Mouse (Mus musculus): ENCODE data around the gene Igf2. TPM values are rescaled to one million over a fixed set of nuclear protein-coding genes. Genes with fewer than 3 reads are reported as not detected.

The Igf2 gene
- polyA plus RNA-seq, 1 experiment from 2014 or later = 457 TPM

GRCm38 (mm10) chr7:142661046-142661445, 5.6 kb downstream of the Igf2 start:
- ATAC-seq (ENCODE audit: low read depth) = no peak
- Histone ChIP-seq H3K4me2 (ENCODE audit: low read depth, low read length) (peak overlapping the region; percentile 76), H3K36me3 (ENCODE audit: control insufficient read depth, insufficient read depth, low read length) (no peaks in the 10 kb centered on the region), H3K27ac (ENCODE audit: low read length) (peak overlapping the region; percentile 87), H3K4me1 (replicated peaks; ENCODE audit: control insufficient read depth, insufficient read depth, low read length) (peaks cover 27% of the 10 kb centered on the region), H3K9me3 (ENCODE audit: control insufficient read depth, low read length) (no peaks in the 10 kb centered on the region), H3K9ac (ENCODE audit: low read length) (peak overlapping the region; percentile 80), H3K27me3 (ENCODE audit: control insufficient read depth, insufficient read depth, low read depth, low read length) (peaks cover 91% of the 10 kb centered on the region), H3K4me3 (ENCODE audit: low read length) (peak overlapping the region; percentile 56)
- WGBS = 2% methylated on average over 25 of the region's 25 CpGs

GRCm38 (mm10) chr7:142660651-142660945, 6.0 kb downstream of the Igf2 start:
- Histone ChIP-seq H3K36me3 (ENCODE audit: control insufficient read depth, insufficient read depth, low read length) (no peaks in the 10 kb centered on the region), H3K4me1 (replicated peaks; ENCODE audit: control insufficient read depth, insufficient read depth, low read length) (peaks cover 30% of the 10 kb centered on the region), H3K9me3 (ENCODE audit: control insufficient read depth, low read length) (no peaks in the 10 kb centered on the region), H3K9ac (ENCODE audit: low read length) (peak overlapping the region; percentile 80), H3K27ac (ENCODE audit: low read length) (peak overlapping the region; percentile 87), H3K4me2 (ENCODE audit: low read depth, low read length) (peak overlapping the region; percentile 76), H3K4me3 (ENCODE audit: low read length) (peak overlapping the region; percentile 56), H3K27me3 (ENCODE audit: control insufficient read depth, insufficient read depth, low read depth, low read length) (peaks cover 91% of the 10 kb centered on the region)
- no peak for ATAC-seq (ENCODE audit: low read depth)
- under 1% methylated on average over 29 of the region's 29 CpGs for WGBS

- H3K9me3 ChIP-seq (ENCODE audit: control insufficient read depth, low read length) = no peaks in the 10 kb centered on the region
- H3K4me1 ChIP-seq (replicated peaks; ENCODE audit: control insufficient read depth, insufficient read depth, low read length) = peaks cover 31% of the 10 kb centered on the region
- peaks cover 87% of the 10 kb centered on the region for H3K27me3 ChIP-seq (ENCODE audit: control insufficient read depth, insufficient read depth, low read depth, low read length)
- 1% methylated on average over 40 of the region's 43 CpGs for WGBS
- peak overlapping the region; percentile 56 for H3K4me3 ChIP-seq (ENCODE audit: low read length)
- no peaks in the 10 kb centered on the region for H3K36me3 ChIP-seq (ENCODE audit: control insufficient read depth, insufficient read depth, low read length)
- H3K27ac ChIP-seq (ENCODE audit: low read length) = peak overlapping the region; percentile 87
- ATAC-seq (ENCODE audit: low read depth) = peak; percentile 13; the same call in 1 of the 2 replicates
- H3K9ac ChIP-seq (ENCODE audit: low read length) = peak overlapping the region; percentile 80
- peak overlapping the region; percentile 76 for H3K4me2 ChIP-seq (ENCODE audit: low read depth, low read length)
Measured at GRCm38 (mm10) chr7:142659767-142660650, 6.6 kb downstream of the Igf2 start.

GRCm38 (mm10) chr7:142659181-142659681, 7.4 kb downstream of the Igf2 start:
- 1% methylated on average over 49 of the region's 70 CpGs for WGBS

GRCm38 (mm10) chr7:142658681-142659180, 7.9 kb downstream of the Igf2 start:
- under 1% methylated on average over 37 of the region's 40 CpGs for WGBS
- peak; percentile 34 for ATAC-seq (ENCODE audit: low read depth)
- H3K9ac ChIP-seq (ENCODE audit: low read length) = peak overlapping the region; percentile 80
- H3K27ac ChIP-seq (ENCODE audit: low read length) = peak overlapping the region; percentile 85
- H3K9me3 ChIP-seq (ENCODE audit: control insufficient read depth, low read length) = no peaks in the 10 kb centered on the region
- H3K27me3 ChIP-seq (ENCODE audit: control insufficient read depth, insufficient read depth, low read depth, low read length) = peaks cover 79% of the 10 kb centered on the region
- H3K4me3 ChIP-seq (ENCODE audit: low read length) = peak overlapping the region; percentile 56
- no peaks in the 10 kb centered on the region; the same call in 1 of the 2 replicates for H3K36me3 ChIP-seq (ENCODE audit: control insufficient read depth, insufficient read depth, low read length)
- H3K4me2 ChIP-seq (ENCODE audit: low read depth, low read length) = peak overlapping the region; percentile 76
- peaks cover 30% of the 10 kb centered on the region for H3K4me1 ChIP-seq (replicated peaks; ENCODE audit: control insufficient read depth, insufficient read depth, low read length)

More at GRCm38 (mm10) chr7:142659181-142659681, 7.4 kb downstream of the Igf2 start:
- peak overlapping the region; percentile 76 for H3K4me2 ChIP-seq (ENCODE audit: low read depth, low read length)
- peak; percentile 72 for ATAC-seq (ENCODE audit: low read depth)
- H3K9me3 ChIP-seq (ENCODE audit: control insufficient read depth, low read length) = no peaks in the 10 kb centered on the region
- no peaks in the 10 kb centered on the region for H3K36me3 ChIP-seq (ENCODE audit: control insufficient read depth, insufficient read depth, low read length)
- peaks cover 31% of the 10 kb centered on the region for H3K4me1 ChIP-seq (replicated peaks; ENCODE audit: control insufficient read depth, insufficient read depth, low read length)
- peak overlapping the region; percentile 56 for H3K4me3 ChIP-seq (ENCODE audit: low read length)
- H3K9ac ChIP-seq (ENCODE audit: low read length) = peak overlapping the region; percentile 80
- peak overlapping the region; percentile 87 for H3K27ac ChIP-seq (ENCODE audit: low read length)
- peaks cover 84% of the 10 kb centered on the region for H3K27me3 ChIP-seq (ENCODE audit: control insufficient read depth, insufficient read depth, low read depth, low read length)

- peaks cover 28% of the 10 kb centered on the region for H3K4me1 ChIP-seq (replicated peaks; ENCODE audit: control insufficient read depth, insufficient read depth, low read length)
- H3K27me3 ChIP-seq (ENCODE audit: control insufficient read depth, insufficient read depth, low read depth, low read length) = peaks cover 72% of the 10 kb centered on the region
- peak overlapping the region; percentile 85 for H3K27ac ChIP-seq (ENCODE audit: low read length)
Measured at GRCm38 (mm10) chr7:142657821-142658614, 8.6 kb downstream of the Igf2 start.

GRCm38 (mm10) chr7:142657341-142657791, 9.2 kb downstream of the Igf2 start:
- H3K4me3 ChIP-seq (ENCODE audit: low read length) = peak overlapping the region; percentile 56
- H3K9me3 ChIP-seq (ENCODE audit: control insufficient read depth, low read length) = no peaks in the 10 kb centered on the region
- no peaks in the 10 kb centered on the region; the same call in 1 of the 2 replicates for H3K36me3 ChIP-seq (ENCODE audit: control insufficient read depth, insufficient read depth, low read length)
- WGBS = 15% methylated on average over 7 of the region's 9 CpGs
- H3K9ac ChIP-seq (ENCODE audit: low read length) = peak overlapping the region; percentile 80
- H3K4me1 ChIP-seq (replicated peaks; ENCODE audit: control insufficient read depth, insufficient read depth, low read length) = peaks cover 28% of the 10 kb centered on the region
- peak overlapping the region; percentile 76 for H3K4me2 ChIP-seq (ENCODE audit: low read depth, low read length)
- H3K27ac ChIP-seq (ENCODE audit: low read length) = peak overlapping the region; percentile 85
- peaks cover 65% of the 10 kb centered on the region for H3K27me3 ChIP-seq (ENCODE audit: control insufficient read depth, insufficient read depth, low read depth, low read length)
- ATAC-seq (ENCODE audit: low read depth) = peak; percentile 41

More at GRCm38 (mm10) chr7:142657821-142658614, 8.6 kb downstream of the Igf2 start:
- Histone ChIP-seq H3K9me3 (ENCODE audit: control insufficient read depth, low read length) (no peaks in the 10 kb centered on the region), H3K36me3 (ENCODE audit: control insufficient read depth, insufficient read depth, low read length) (no peaks in the 10 kb centered on the region; the same call in 1 of the 2 replicates), H3K4me2 (ENCODE audit: low read depth, low read length) (peak overlapping the region; percentile 76), H3K4me3 (ENCODE audit: low read length) (peak overlapping the region; percentile 56), H3K9ac (ENCODE audit: low read length) (peak overlapping the region; percentile 80)
- ATAC-seq (ENCODE audit: low read depth) = no peak
- WGBS = 1% methylated on average over 33 of the region's 34 CpGs

- Histone ChIP-seq H3K27me3 (ENCODE audit: control insufficient read depth, insufficient read depth, low read depth, low read length) (peaks cover 56% of the 10 kb centered on the region), H3K4me2 (ENCODE audit: low read depth, low read length) (peak overlapping the region; percentile 76), H3K36me3 (ENCODE audit: control insufficient read depth, insufficient read depth, low read length) (no peaks in the 10 kb centered on the region; the same call in 1 of the 2 replicates), H3K4me3 (ENCODE audit: low read length) (peak overlapping the region; percentile 56), H3K27ac (ENCODE audit: low read length) (no peak overlapping the region), H3K4me1 (replicated peaks; ENCODE audit: control insufficient read depth, insufficient read depth, low read length) (peaks cover 28% of the 10 kb centered on the region), H3K9me3 (ENCODE audit: control insufficient read depth, low read length) (no peaks in the 10 kb centered on the region), H3K9ac (ENCODE audit: low read length) (peak overlapping the region; percentile 50)
- ATAC-seq (ENCODE audit: low read depth) = no peak
- WGBS = 38% methylated on average over 4 of the region's 4 CpGs
Measured at GRCm38 (mm10) chr7:142656055-142656454, 10.6 kb downstream of the Igf2 start.
